Mouse (Mus musculus) brain, embryonic 14.5 days (tissue): ENCODE data around the gene Cks2. TPM values are rescaled to one million over a fixed set of nuclear protein-coding genes. Genes with fewer than 3 reads are reported as not detected.
"Not testable (repeated sequence)": the region's sequence is repeated elsewhere in the genome, so short reads cannot be mapped to it uniquely, and the experiment has no call there.

Source experiments
- DNase-seq: peaks from one replicate; pipeline ENCODE4 v3.0.0-alpha.2; 2011; ENCODE audit warnings: low read depth
- CTCF ChIP-seq: fragments of 200-500 bp; IDR thresholded peaks from 2 replicates; pipeline ENCODE4 v1.5.1; 2012; ENCODE audit warnings: inconsistent platforms, mild to moderate bottlenecking, moderate library complexity, borderline replicate concordance; ENCODE audit not compliant: insufficient read depth, insufficient read length; ENCODE audit errors: extremely low read depth
- POLR2A ChIP-seq: fragments of 200-500 bp; IDR thresholded peaks from 2 replicates; pipeline ENCODE4 v1.6.1; 2012; ENCODE audit warnings: mild to moderate bottlenecking, inconsistent platforms, borderline replicate concordance; ENCODE audit not compliant: poor library complexity, insufficient read depth, insufficient read length, severe bottlenecking; ENCODE audit errors: extremely low read depth
- polyA plus RNA-seq: library from polyadenylated mRNA; depleted of rRNA; stranded (reverse); fragments of >200 nt; gene quantifications from 2 replicates; pipeline ENCODE4 v1.2.3, GENCODE M21; 2012

Cks2 gene
- polyA plus RNA-seq, 1 experiment: 47.5 TPM

DNA sequence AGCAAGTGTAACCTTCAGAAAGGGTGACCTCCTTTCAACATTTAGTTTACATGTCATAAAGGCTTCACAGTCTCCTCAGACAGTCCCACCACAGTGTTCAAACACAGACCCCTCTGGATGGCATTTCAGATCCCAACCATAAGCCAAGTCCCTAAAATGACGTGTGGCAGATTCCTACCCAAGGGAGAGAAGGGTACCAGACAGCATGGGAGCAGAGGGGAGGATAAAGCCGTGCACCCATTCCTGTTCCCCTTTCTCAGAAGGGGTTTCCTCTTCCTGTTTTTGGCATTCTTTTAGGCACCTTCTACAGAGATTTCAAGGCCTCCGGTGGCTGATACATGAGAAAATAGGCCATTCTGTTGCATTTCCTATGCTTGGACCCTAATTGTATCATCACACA is 13.1 kb downstream of the Cks2 start:
- no peak for DNase-seq
- TF ChIP-seq POLR2A (no peak), CTCF (no peak)

DNA sequence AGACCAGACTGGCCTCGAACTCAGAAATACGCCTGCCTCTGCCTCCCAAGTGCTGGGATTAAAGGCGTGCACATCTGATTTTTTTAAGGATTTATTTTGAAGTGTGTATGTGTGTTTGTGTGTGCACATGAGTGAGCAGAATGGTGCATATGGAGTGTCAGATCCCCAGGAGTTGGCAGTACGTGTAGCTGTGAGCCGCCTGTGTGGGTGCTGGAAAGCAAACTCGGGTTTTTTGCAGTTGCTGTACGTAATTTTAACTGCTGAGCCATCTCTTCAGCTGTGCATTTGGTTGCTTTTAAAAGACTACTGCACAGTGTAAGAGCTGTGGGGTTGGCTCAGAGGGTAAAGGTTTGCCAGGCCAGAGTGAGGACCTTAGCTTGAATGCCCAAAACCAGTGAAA is 14.5 kb downstream of the Cks2 start:
- no peak for DNase-seq
- TF ChIP-seq CTCF: no peak
- no peak for TF ChIP-seq POLR2A

DNA sequence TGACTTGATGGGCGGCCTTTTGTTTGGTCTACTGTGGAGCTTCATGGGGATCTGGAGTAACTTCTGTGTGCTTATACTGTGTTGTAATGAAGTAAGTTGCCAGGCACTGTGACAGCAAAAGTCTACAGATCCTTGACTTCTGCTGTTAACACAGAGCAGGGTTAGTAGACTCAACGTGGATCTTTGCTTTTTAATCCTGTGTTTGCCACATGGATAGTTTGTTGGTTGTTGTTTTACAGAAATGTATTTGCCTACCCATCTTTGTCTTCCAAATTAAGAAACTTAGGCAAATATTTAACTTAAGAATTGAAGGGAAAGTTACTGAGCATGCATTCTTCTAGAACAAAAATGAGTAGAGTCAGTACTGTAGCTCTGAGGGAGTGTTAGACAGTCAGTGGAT is 18.5 kb downstream of the Cks2 start:
- DNase-seq: no peak
- no peak for TF ChIP-seq POLR2A

- DNase-seq: not testable (repeated sequence)
Measured at GRCm38 (mm10) chr13:51668195-51668594, 23.2 kb downstream of the Cks2 start.

- TF ChIP-seq POLR2A: no peak
- TF ChIP-seq CTCF: no peak
- DNase-seq: no peak
Measured at GRCm38 (mm10) chr13:51676641-51677040, 31.6 kb downstream of the Cks2 start.

GRCm38 (mm10) chr13:51677041-51677440 is 32.0 kb downstream of the Cks2 start:
- no peak for TF ChIP-seq POLR2A
- no peak for TF ChIP-seq CTCF
- DNase-seq: no peak

GRCm38 (mm10) chr13:51677630-51678185 is 32.7 kb downstream of the Cks2 start:
- no peak for TF ChIP-seq POLR2A
- no peak for TF ChIP-seq CTCF

DNA sequence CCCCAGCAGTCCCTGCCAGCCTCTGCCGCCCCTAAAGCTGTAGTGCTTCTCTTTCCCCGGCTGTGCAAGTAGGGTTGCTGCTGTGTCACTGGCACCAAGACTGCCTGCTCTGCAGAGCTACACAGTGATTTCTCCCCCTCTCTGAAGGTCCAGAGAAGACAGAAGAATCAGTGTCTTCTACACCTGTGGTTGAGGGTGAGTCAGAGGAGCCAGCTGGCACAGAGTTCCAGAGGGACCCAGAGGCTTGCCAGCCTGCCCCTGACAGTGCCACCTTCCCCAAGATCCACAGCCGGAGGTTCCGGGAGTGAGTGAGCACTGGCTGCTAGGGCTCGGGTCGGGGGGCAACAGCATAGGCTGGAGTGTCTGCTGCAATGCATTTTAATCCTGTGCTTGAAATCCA is 33.7 kb downstream of the Cks2 start:
- no peak for DNase-seq
- TF ChIP-seq POLR2A (no peak), CTCF (no peak)

More at GRCm38 (mm10) chr13:51677630-51678185, 32.7 kb downstream of the Cks2 start:
- DNase-seq: no peak

DNA sequence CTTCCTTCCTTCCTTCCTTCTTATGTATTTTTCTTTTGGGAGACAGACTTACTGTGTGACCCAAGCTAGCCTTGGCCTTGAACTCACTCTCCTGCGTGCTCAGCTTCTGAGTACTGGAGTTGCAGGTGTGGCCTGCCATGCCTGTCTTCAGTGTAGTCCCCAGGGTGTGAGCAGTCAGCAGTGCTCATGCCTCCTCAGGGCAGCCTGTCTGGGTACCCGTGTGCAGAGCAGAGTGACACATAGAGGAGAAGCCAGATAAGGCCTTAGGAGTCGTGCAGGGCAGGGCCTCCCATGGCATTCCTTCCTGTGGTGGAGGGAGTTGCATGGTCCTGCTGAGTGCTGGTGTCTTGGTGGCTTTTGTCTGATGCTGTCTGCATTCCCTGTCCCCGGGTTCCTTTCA is 34.3 kb downstream of the Cks2 start:
- TF ChIP-seq POLR2A: no peak
- TF ChIP-seq CTCF: no peak

DNA sequence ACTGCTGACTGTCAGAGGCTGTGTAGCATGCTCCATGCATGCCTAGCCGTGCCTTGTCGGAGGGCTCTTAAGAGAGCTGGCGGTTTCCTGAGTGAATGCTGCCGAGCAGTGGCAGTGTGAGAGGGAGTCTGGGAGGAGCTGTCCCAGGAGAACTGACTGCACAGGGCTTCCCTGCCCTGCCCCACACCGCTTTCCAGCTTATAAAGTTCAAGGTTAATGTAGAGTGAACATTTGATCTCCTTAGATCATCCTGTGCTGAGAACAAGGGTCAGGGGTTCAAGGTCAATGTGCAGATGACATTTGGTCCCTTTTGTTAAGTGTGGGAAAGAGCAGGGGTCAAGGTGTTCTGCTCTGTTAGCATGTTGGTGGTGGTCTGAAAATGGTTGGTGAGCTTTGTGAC is 36.0 kb downstream of the Cks2 start:
- TF ChIP-seq CTCF (no peak), POLR2A (no peak)
- no peak for DNase-seq

More for the DNA sequence above, 34.3 kb downstream of the Cks2 start:
- no peak for DNase-seq

DNA sequence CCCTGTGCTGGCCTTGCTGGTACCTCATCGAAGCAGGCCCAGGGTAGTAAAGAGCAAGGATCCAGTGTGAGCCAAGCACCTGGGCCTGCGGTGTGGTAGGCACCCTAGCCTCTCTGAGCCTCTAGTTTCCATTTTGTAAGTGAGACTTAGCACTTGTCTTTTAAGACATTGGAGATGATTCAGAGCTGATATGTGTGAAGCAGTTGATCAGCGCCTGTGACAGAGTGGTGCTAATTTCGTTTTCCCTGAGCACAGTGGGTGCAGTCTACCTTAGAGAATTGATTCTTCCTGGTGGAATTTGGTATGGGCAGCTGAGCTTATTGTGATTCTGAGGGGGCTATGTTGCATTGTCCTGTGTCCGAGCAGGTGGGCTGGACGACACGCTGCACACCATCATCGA is 36.6 kb downstream of the Cks2 start:
- DNase-seq: no peak

GRCm38 (mm10) chr13:51685290-51685966 is 40.4 kb downstream of the Cks2 start:
- DNase-seq: no peak
- TF ChIP-seq CTCF: no peak
- no peak for TF ChIP-seq POLR2A

More for the DNA sequence above, 36.6 kb downstream of the Cks2 start:
- TF ChIP-seq CTCF: no peak
